Mouse (Mus musculus): ENCODE results near the gene Pole2.

DNA sequence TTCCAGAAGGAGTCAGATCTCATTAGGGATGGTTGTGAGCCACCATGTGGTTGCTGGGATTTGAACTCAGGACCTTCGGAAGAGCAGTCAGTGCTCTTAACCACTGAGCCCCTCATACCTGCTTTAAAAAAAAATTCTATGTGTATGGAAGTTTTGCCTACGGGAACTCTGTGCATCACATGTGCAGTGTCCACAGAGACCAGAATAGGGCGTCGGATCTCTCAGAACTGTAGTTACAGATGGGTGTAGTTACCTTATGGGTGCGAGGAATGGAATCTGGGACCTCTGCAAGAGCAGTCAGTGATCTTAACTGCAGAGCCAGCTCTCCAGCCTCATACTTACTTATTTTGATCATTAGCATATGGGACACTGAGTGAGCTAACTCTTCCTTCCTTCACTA lies 34.3 kb upstream of the Pole2 start:
- TF ChIP-seq GATA1 (IDR thresholded peaks at IDR 0.05; ENCODE audit: low read length): no peak
- TF ChIP-seq TAL1 (IDR thresholded peaks at IDR 0.05; ENCODE audit: low read length): no peak

Data from erythroblast, embryonic 14.5 days (primary cell).